Mouse (Mus musculus) embryonic fibroblast, embryonic 13.5 days (primary cell): ENCODE data around the gene Zkscan17. TPM values are rescaled to one million over a fixed set of nuclear protein-coding genes. Genes with fewer than 3 reads are reported as not detected.

Experiments
- H3K27ac ChIP-seq: 2 replicates; pipeline ENCODE4 v1.5.1; 2012; ENCODE audit warnings: low read length, control low read depth, inconsistent platforms; ENCODE audit not compliant: insufficient read depth
- H3K4me1 ChIP-seq: 2 replicates; pipeline ENCODE4 v1.6.1; 2011; ENCODE audit warnings: low read length; ENCODE audit not compliant: control insufficient read depth, insufficient read depth
- H3K4me3 ChIP-seq: 2 replicates; pipeline ENCODE4 v1.5.1; 2011; ENCODE audit warnings: mild to moderate bottlenecking, control low read depth, low read length; ENCODE audit not compliant: insufficient read depth
- CTCF ChIP-seq: IDR thresholded peaks from 2 replicates; pipeline ENCODE4 v1.5.1; 2011; ENCODE audit warnings: mild to moderate bottlenecking, control low read depth, low read length, moderate library complexity, borderline replicate concordance; ENCODE audit not compliant: insufficient read depth
- POLR2A ChIP-seq: IDR thresholded peaks from 2 replicates; pipeline ENCODE4 v1.6.1; 2011; ENCODE audit warnings: low read depth, mild to moderate bottlenecking, control low read depth, low read length, moderate library complexity
- polyA plus RNA-seq: library from polyadenylated mRNA; stranded (reverse); fragments of >200 nt; gene quantifications from 2 replicates; pipeline ENCODE4 v1.2.4, GENCODE M21; 2011; ENCODE audit warnings: low read depth; ENCODE audit not compliant: missing spikeins, insufficient read length

The Zkscan17 gene
- polyA plus RNA-seq, 1 experiment = 25.4 TPM

GRCm38 (mm10) chr11:59437954-59438353, 88.6 kb downstream of the Zkscan17 start:
- no peak for TF ChIP-seq CTCF
- no peak for TF ChIP-seq POLR2A
- Histone ChIP-seq H3K4me1 (no peaks in the 10 kb centered on the region), H3K4me3 (no peak overlapping the region)

More at GRCm38 (mm10) chr11:59437954-59438353, 88.6 kb downstream of the Zkscan17 start:
- H3K27ac ChIP-seq = no peak overlapping the region

Other genes starting within 250 kb of the Zkscan17 start
- gene Wnt3a, start 236.0 kb downstream of the Zkscan17 start, polyA plus RNA-seq = not detected in 2 replicates
- 7.5 and 7.6 TPM in 2 replicates for gene Wnt9a, start 219.8 kb downstream of the Zkscan17 start, polyA plus RNA-seq
- gene Prss38, start 151.1 kb downstream of the Zkscan17 start, polyA plus RNA-seq = not detected in 2 replicates
- 7.2 and 9.1 TPM in 2 replicates for gene Jmjd4, start 76.7 kb downstream of the Zkscan17 start, polyA plus RNA-seq
- 90.8 and 91.0 TPM in 2 replicates for gene Snap47, start 75.6 kb downstream of the Zkscan17 start, polyA plus RNA-seq
- gene Zfp867, start 54.3 kb downstream of the Zkscan17 start, polyA plus RNA-seq = 4.4 and 6.1 TPM in 2 replicates
- gene Nlrp3, start 14.8 kb upstream of the Zkscan17 start, polyA plus RNA-seq = 0.79 TPM in 1 of 2 replicates, not detected in the other
- not detected in 2 replicates for gene Olfr222, start 49.5 kb upstream of the Zkscan17 start, polyA plus RNA-seq
- not detected in 2 replicates for gene Olfr223, start 66.5 kb upstream of the Zkscan17 start, polyA plus RNA-seq
- 233 and 249 TPM in 2 replicates for gene Mprip, start 134.6 kb upstream of the Zkscan17 start, polyA plus RNA-seq